Mouse (Mus musculus) lung, postnatal 0 days (tissue): ENCODE results near the gene Rmdn2. TPM values are rescaled to one million over a fixed set of nuclear protein-coding genes. Genes with fewer than 3 reads are reported as not detected.

Experiments
- ATAC-seq: fragments of 200-750 bp; cut with Nextera tagmentation; 2 replicates; pipeline ENCODE4 v1.8.0; 2017; ENCODE audit warnings: moderate library complexity
- DNase-seq: peaks from one replicate; pipeline ENCODE4 v3.0.0-alpha.2; 2016; ENCODE audit warnings: low spot score
- H3K27ac ChIP-seq: fragments of 300-500 bp; sonication (generic); 2 replicates; pipeline ENCODE4 v1.5.1; 2014; ENCODE audit warnings: antibody characterized with exemption, mild to moderate bottlenecking, low read length, mixed read lengths
- H3K27me3 ChIP-seq: fragments of 300-500 bp; sonication (generic); replicated peaks from 2 replicates; pipeline ENCODE4 v1.6.1; 2014; ENCODE audit warnings: low read length, mixed read lengths; ENCODE audit not compliant: insufficient read depth
- H3K36me3 ChIP-seq: fragments of 300-500 bp; sonication (generic); 2 replicates; pipeline ENCODE4 v1.6.1; 2014; ENCODE audit warnings: low read length, mixed read lengths; ENCODE audit not compliant: insufficient read depth
- H3K4me1 ChIP-seq: fragments of 300-500 bp; sonication (generic); 2 replicates; pipeline ENCODE4 v1.6.1; 2014; ENCODE audit warnings: antibody characterized with exemption, low read depth, low read length, mixed read lengths; ENCODE audit not compliant: insufficient read depth
- H3K4me2 ChIP-seq: fragments of 300-500 bp; sonication (generic); replicated peaks from 2 replicates; pipeline ENCODE4 v1.6.1; 2014; ENCODE audit warnings: low read depth, mild to moderate bottlenecking, low read length, moderate library complexity, mixed read lengths
- H3K4me3 ChIP-seq: fragments of 300-500 bp; sonication (generic); 2 replicates; pipeline ENCODE4 v1.5.1; 2014; ENCODE audit warnings: low read depth, low read length
- H3K9ac ChIP-seq: fragments of 300-500 bp; sonication (generic); replicated peaks from 2 replicates; pipeline ENCODE4 v1.6.1; 2014; ENCODE audit warnings: low read depth, mild to moderate bottlenecking
- H3K9me3 ChIP-seq: fragments of 300-500 bp; sonication (generic); 2 replicates; pipeline ENCODE4 v1.6.1; 2016; ENCODE audit warnings: low read length, mixed read lengths
- CTCF ChIP-seq: IDR thresholded peaks from 2 replicates; pipeline ENCODE4 v1.5.1; 2016; ENCODE audit warnings: antibody characterized with exemption, mild to moderate bottlenecking
- EP300 ChIP-seq: IDR thresholded peaks from 2 replicates; pipeline ENCODE4 v1.6.1; 2016; ENCODE audit warnings: antibody characterized with exemption, mild to moderate bottlenecking, control low read depth
- WGBS: fragments of 180-500 bp; shearing (Covaris S2); extraction: QIAGEN DNeasy Blood & Tissue Kit; methylation state at CpG from one replicate; pipeline ENCODE4 v1.1.7; 2014; 5-methylcytosine and 5-hydroxymethylcytosine counted together
- polyA plus RNA-seq: library from polyadenylated mRNA; unstranded; fragments of >200 nt; fragmentation: Nextera tagmentation; extraction: Ambion mirVana; gene quantifications from 2 replicates; pipeline ENCODE4 v1.2.1, GENCODE M21; 2015

Rmdn2 gene
- polyA plus RNA-seq, 1 experiment from 2014 or later = 58.1 TPM

DNA sequence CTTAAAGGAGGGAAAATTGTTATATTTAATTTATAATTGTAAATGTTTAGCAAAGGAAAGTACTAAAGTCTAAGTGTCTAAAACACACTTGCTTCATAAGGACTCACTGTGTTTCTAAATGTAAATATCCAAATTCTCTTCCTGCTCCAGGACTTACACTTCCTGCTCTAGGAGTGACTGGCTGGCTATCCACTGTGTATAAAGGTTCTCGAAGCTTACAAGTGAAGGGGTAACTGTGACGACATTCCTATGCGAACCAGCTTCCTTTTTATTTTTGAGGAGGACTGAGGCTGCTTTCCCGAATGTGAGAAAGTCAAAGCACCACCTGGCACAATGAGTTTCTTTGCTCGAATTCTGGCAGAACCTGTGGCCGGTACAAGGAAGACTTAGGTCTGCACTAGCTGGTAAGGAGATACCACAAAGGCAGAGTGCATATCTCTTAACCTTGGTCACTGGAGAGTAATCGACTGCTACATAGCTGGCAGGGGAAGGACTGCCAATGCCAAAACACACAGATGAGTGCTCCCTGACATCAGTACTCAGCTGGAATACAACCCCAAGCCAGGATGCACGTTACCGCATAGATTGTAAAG is 1.4 kb upstream of the Rmdn2 start:
- Histone ChIP-seq H3K27ac (peak overlapping the region; percentile 76), H3K9ac (no peak overlapping the region), H3K4me3 (no peak overlapping the region), H3K4me1 (no peaks in the 10 kb centered on the region), H3K9me3 (no peaks in the 10 kb centered on the region), H3K36me3 (no peaks in the 10 kb centered on the region), H3K27me3 (no peaks in the 10 kb centered on the region), H3K4me2 (0 out of 2 replicates have a peak overlapping the region, but pooled peaks have one; percentile 18)
- peak; percentile 89 for DNase-seq
- WGBS = 38% methylated on average over 9 of the region's 9 CpGs
- peak; percentile 88 for ATAC-seq
- TF ChIP-seq EP300 (peak; percentile 40; the same call in 1 of the 2 replicates), CTCF (no peak)

DNA sequence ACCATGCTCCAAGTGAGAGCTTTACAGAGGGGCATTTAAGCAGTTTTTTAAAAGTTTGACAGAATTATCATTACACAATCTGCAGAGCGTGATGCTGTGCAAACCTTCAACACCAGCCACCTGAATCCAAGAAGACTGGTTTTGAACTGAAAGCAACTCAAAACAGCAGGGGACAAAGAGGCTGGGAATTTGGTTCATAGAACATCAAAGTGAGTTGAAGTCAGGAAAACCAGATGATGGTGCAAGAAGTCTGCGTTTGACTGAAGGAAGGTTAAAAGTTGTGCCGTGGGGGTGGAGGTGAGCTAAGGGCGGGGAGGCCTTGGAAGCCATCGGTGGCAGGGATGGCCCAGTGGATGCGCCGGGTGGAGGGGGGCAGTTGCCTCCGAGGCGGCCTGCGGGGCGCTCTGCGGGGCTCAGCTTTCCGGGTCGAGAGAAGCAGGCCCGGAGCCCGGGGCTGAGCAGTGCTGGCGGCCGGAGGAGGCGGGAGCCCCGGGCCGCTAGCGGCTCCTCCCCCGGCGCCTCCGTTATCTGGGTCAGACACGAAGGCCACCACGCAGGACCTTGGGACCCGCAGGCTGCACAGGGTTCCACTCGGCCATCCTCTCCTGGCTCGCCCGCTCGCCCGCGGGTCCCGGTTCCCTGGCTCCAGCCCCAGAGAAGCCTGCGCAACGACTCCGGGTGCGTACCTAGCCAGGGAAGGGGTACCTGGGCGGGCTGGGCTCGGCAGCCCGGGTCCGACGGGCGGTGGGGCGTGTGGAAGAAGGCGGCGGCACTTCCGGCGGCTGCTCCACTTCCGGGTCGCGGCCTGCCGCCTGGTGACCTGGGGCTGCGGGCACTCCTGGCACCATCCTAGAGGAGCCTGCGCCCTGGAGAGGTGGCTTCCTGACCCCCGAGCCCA is 3.3 kb downstream of the Rmdn2 start:
- H3K4me1 ChIP-seq = no peaks in the 10 kb centered on the region
- peak; percentile 76 for DNase-seq
- no peaks in the 10 kb centered on the region for H3K9me3 ChIP-seq
- peak overlapping the region; percentile 63 for H3K9ac ChIP-seq
- no peak for TF ChIP-seq EP300
- peak; percentile 8; the same call in 1 of the 2 replicates for TF ChIP-seq CTCF
- peak overlapping the region; percentile 72 for H3K4me3 ChIP-seq
- H3K36me3 ChIP-seq = no peaks in the 10 kb centered on the region
- peak overlapping the region; percentile 92 for H3K27ac ChIP-seq
- no peaks in the 10 kb centered on the region for H3K27me3 ChIP-seq
- peak; percentile 89 for ATAC-seq
- 8% methylated on average over 17 of the region's 57 CpGs for WGBS
- peak overlapping the region; percentile 82 for H3K4me2 ChIP-seq

DNA sequence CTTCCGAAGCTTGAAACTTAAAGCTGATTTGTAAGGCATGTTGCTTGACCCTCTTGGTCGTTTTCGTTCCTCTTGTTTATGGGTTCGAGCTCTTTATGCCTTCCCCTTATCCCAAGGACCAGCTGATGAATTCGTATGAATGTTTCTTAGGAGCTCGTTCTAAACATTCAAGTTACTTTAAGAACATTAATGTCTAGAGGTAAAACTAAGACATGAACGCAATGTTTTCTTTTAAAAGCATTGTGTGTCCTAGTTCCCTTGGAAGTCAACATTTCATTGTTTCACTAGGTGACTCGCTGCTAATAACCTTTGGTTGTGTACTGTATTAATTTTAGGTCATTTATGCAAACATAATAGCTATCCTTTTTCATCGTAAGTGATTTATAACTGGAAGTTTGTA is 4.2 kb downstream of the Rmdn2 start:
- Histone ChIP-seq H3K4me3 (peak overlapping the region; percentile 72; the same call in 1 of the 2 replicates), H3K9ac (no peak overlapping the region), H3K9me3 (no peaks in the 10 kb centered on the region), H3K36me3 (no peaks in the 10 kb centered on the region), H3K27ac (peak overlapping the region; percentile 92; the same call in 1 of the 2 replicates), H3K4me1 (no peaks in the 10 kb centered on the region), H3K4me2 (peak overlapping the region; percentile 82), H3K27me3 (no peaks in the 10 kb centered on the region)
- 65% methylated on average over 9 of the region's 9 CpGs for WGBS
- TF ChIP-seq CTCF (no peak), EP300 (no peak)
- DNase-seq (no peak), ATAC-seq (no peak)

DNA sequence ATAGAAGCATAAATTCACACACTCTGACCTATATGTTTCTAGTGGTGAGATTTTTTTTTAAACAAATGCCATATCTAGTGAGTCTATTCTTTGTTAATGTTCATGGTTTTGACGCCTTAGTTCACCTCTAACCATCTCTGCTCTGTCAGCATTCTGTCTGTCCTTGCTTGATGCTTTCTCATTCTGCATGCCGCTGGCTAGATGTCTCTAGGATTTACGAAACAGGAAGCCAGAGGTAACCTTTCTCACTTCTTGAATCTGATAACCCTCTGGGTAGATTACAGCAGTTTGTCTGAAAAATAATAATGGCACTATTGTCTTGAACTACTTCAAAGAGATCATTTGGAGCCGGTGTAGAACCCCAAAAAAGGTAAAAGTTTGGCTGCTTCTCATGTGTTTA is 5.0 kb downstream of the Rmdn2 start:
- H3K4me3 ChIP-seq = no peak overlapping the region
- H3K9me3 ChIP-seq = no peaks in the 10 kb centered on the region
- no peaks in the 10 kb centered on the region for H3K4me1 ChIP-seq
- H3K9ac ChIP-seq = no peak overlapping the region
- DNase-seq (no peak), ATAC-seq (no peak)
- H3K27me3 ChIP-seq = no peaks in the 10 kb centered on the region
- no peak for TF ChIP-seq CTCF
- no peak for TF ChIP-seq EP300
- no peaks in the 10 kb centered on the region for H3K36me3 ChIP-seq
- WGBS = 50% methylated on average over 4 of the region's 4 CpGs
- no peak overlapping the region for H3K27ac ChIP-seq
- H3K4me2 ChIP-seq = peak overlapping the region; percentile 30

DNA sequence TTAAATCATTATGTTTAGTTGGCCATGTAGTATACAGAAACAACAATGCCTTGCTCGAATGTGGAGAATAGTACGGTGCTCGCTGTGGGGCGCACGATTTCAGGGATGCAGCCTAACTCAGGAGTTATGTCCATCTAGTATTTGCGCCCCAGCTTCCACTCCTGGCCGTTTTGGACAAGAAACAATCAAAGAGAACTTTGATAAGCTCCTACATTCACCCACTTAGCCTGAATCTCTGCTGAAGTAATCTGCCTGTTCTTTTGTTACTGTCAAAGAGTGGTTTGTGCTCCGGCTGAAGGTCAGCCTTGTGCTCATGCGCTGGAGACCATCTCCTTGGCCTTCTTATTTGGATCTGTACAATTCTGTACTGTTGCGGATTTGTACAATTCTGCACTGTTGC is 6.8 kb downstream of the Rmdn2 start:
- WGBS = 83% methylated on average over 10 of the region's 10 CpGs
- Histone ChIP-seq H3K4me1 (no peaks in the 10 kb centered on the region), H3K9me3 (no peaks in the 10 kb centered on the region), H3K27ac (no peak overlapping the region), H3K36me3 (no peaks in the 10 kb centered on the region), H3K4me3 (no peak overlapping the region), H3K27me3 (no peaks in the 10 kb centered on the region), H3K9ac (no peak overlapping the region), H3K4me2 (0 out of 2 replicates have a peak overlapping the region, but pooled peaks have one; percentile 22)
- DNase-seq (no peak), ATAC-seq (no peak)
- no peak for TF ChIP-seq EP300
- no peak for TF ChIP-seq CTCF

DNA sequence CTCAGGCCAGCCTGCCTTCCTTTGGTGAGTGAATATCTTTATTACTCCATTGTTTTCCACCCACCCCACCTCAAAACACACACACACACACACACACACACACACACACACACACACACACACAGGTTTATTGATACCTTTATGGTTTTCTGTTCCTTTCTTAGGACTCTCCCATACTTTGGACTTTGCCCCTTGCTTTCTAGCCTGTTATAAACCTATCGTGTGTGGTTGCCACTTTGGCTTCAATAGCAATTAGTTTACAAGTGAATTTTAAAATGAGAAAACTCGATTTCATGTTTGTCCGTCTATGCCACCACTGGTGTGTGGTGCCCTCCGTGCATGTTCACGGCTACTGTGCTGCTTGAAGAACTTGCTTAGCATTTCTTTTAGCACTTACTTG is 7.3 kb downstream of the Rmdn2 start:
- ATAC-seq = no peak
- no peak for TF ChIP-seq EP300
- TF ChIP-seq CTCF = no peak
- 90% methylated on average over 5 of the region's 5 CpGs for WGBS

More for the DNA sequence above, 7.3 kb downstream of the Rmdn2 start:
- Histone ChIP-seq H3K27ac (no peak overlapping the region), H3K36me3 (no peaks in the 10 kb centered on the region), H3K9me3 (no peaks in the 10 kb centered on the region), H3K4me1 (no peaks in the 10 kb centered on the region), H3K4me2 (no peak overlapping the region), H3K27me3 (no peaks in the 10 kb centered on the region), H3K9ac (no peak overlapping the region), H3K4me3 (no peak overlapping the region)
- DNase-seq = no peak
